Mouse (Mus musculus) brain, embryonic 14.5 days (tissue): ENCODE results near the gene March4. TPM values are rescaled to one million over a fixed set of nuclear protein-coding genes. Genes with fewer than 3 reads are reported as not detected.

Source experiments
- DNase-seq: peaks from one replicate; pipeline ENCODE4 v3.0.0-alpha.2; 2011; ENCODE audit warnings: low read depth
- CTCF ChIP-seq: fragments of 200-500 bp; IDR thresholded peaks from 2 replicates; pipeline ENCODE4 v1.5.1; 2012; ENCODE audit warnings: inconsistent platforms, mild to moderate bottlenecking, moderate library complexity, borderline replicate concordance; ENCODE audit not compliant: insufficient read depth, insufficient read length; ENCODE audit errors: extremely low read depth
- POLR2A ChIP-seq: fragments of 200-500 bp; IDR thresholded peaks from 2 replicates; pipeline ENCODE4 v1.6.1; 2012; ENCODE audit warnings: mild to moderate bottlenecking, inconsistent platforms, borderline replicate concordance; ENCODE audit not compliant: poor library complexity, insufficient read depth, insufficient read length, severe bottlenecking; ENCODE audit errors: extremely low read depth
- polyA plus RNA-seq: library from polyadenylated mRNA; depleted of rRNA; stranded (reverse); fragments of >200 nt; gene quantifications from 2 replicates; pipeline ENCODE4 v1.2.3, GENCODE M21; 2012; rRNA removed

Gene March4
- 4.6 and 17.0 TPM in 2 replicates for polyA plus RNA-seq

DNA sequence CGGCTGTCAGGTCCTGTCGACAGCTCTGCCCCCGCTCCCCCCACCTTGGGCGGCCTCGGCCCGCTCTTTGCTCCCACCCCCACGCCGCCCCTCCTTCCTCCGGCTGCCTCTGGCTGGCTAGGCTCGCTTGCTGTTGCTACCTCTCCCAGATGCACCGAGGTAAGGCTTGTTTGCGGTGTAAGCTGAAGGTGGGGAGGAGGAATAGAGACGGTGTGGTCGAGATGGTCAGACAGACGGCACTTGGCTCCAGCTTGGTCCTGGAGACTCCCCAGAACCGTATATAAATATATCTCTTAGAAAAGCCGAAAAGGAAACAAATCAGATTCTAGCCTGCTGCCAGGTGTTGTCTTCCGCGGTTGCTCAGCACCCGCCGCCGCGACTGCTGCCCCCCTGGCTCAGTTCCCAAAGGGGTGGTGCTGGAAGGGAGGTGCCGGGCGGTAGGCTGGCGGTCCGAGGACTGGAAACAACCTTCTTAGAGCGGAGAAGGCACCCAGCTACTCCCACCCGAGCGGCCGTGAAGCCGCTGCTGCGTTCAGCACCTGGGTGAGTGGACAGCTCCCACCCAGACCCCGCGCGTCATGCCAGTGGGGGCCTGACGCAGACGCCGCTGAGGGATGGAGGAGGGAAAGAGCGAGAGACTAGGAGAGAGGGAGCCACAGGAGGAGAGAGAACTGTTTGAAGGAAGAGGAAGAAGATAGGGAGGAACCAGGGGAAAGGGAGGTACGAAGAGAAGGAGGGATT lies at the start of gene March4:
TSS of gene March4 (minus strand) at position 320 of the 741 bp plus-strand sequence.
- DNase-seq, result peak; percentile 89
- TF ChIP-seq CTCF (no peak), POLR2A (no peak)

- TF ChIP-seq CTCF (no peak), POLR2A (no peak)
Measured at GRCm38 (mm10) chr1:72585971-72586875, 49.5 kb upstream of the March4 start.

DNA sequence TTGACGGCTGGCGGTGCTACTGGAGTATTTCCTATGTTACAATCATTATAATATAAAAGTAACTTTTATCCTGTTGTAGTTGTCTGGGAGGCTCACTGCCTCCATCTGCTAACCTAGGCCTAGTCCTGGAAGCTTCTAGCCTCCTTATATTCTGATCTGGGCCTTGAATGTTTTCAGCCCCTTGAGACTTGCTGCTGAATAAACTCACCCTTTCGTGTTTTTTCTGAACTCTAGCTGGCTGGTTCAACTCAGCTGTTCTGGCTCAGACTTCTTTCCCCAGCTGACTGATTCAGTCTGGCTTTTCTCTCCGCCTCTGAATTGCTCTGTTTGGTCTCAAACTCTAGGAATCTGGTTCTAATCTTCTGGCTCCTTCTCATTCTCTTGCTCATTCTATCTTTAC lies 47.2 kb upstream of the March4 start:
- TF ChIP-seq CTCF (no peak), POLR2A (no peak)
- DNase-seq, result no peak

More at GRCm38 (mm10) chr1:72585971-72586875, 49.5 kb upstream of the March4 start:
- DNase-seq, result no peak

GRCm38 (mm10) chr1:72582947-72583731 lies 46.4 kb upstream of the March4 start, which contains the start of gene Smarcal1:
Smarcal1 (plus strand) TSS chr1:72583251.
- DNase-seq, result peak; percentile 100
- TF ChIP-seq CTCF, result no peak
- TF ChIP-seq POLR2A, result 0 out of 2 replicates have a peak, but pooled peaks have one; percentile 7

- DNase-seq, result peak; percentile 85
- TF ChIP-seq POLR2A, result no peak
- TF ChIP-seq CTCF, result no peak
Measured at GRCm38 (mm10) chr1:72578806-72579205, 42.1 kb upstream of the March4 start.

DNA sequence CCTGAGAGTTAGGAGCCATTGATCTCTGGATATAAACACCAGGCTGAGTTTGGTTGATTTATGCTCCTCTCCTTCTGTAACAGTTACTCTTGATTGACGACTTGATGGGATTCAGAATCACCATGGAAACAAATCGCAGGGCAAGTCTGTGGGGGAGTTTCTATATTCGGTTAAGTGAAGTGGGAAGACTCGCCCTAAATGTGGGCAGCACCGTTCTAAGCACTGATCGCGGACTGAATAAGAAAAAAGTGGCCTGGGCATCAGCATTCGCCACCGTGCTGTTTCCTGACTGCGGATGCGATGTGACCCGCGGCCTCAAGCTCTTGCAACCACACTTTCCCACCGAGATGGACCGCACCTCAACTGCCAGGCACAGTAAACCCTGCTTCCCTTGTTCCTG lies 41.6 kb upstream of the March4 start:
- TF ChIP-seq CTCF, result no peak
- TF ChIP-seq POLR2A, result no peak

DNA sequence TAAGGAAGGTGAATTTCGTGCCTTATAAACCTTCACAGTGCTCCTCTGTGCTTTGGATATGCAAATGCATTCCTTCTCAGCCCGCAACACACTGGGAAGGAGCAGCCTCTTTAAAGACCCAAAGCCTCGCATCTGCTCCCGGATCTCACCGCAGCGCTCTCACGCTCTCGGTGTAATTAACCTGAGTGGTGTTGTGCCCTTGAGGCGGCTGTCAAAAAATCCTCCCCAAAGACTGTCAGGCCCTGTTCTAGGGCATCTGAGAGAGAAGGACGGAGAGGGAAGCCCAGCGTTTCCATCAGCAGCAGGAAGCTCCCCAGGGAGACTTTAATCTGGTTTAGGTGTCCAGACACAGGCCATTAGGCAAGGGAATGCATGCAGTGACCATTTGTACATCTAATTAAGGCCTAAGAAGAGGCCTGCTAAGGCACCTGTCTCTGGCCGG lies 40.8 kb upstream of the March4 start:
- TF ChIP-seq POLR2A (no peak), CTCF (no peak)
- DNase-seq, result peak; percentile 54

More for the DNA sequence above, 41.6 kb upstream of the March4 start:
- peak; percentile 51 for DNase-seq

DNA sequence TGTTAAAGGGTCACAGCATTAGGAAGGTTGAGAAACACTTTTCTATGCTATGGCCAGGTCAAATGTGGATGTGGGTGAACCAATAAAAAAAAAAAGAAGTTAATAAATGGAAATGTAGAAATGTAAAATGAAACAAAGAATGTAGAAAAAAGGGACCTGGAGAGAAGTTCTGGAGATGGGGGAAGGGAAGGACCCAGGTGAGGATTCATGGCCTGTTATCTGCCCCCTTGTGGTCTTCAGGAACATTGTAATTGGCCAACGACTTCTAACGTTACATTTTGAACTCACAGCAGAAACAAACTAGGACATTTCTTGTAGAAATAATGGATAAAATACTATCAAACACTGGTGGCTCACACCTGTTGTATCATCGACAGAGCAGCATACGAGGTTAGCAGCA lies 38.4 kb upstream of the March4 start:
- DNase-seq, result no peak
- TF ChIP-seq CTCF, result peak; percentile 42; the same call in 1 of the 2 replicates
- no peak for TF ChIP-seq POLR2A

GRCm38 (mm10) chr1:72574608-72575007 lies 37.9 kb upstream of the March4 start:
- DNase-seq, result no peak
- TF ChIP-seq CTCF (no peak), POLR2A (no peak)

- no peak for TF ChIP-seq POLR2A
- TF ChIP-seq CTCF, result no peak
- peak; percentile 46 for DNase-seq
Measured at GRCm38 (mm10) chr1:72574047-72574446, 37.3 kb upstream of the March4 start.
